Mouse (Mus musculus) cerebellum, postnatal 25 days (tissue): Measurements from ENCODE around the gene Cyfip2.
A peak's percentile ranks its signal among the peaks of the same experiment; 100 is the strongest.
"Not testable (repeated sequence)": the region's sequence is repeated elsewhere in the genome, so short reads cannot be mapped to it uniquely, and the experiment has no call there.

Source experiments
- DNase-seq, 2 experiments: peaks; one replicate each; pipeline ENCODE4 v3.0.0; 2021; ENCODE audit warnings: mixed read lengths in 2 of 2

Cyfip2 gene

GRCm38 (mm10) chr11:46182031-46182430 lies 130.6 kb downstream of the Cyfip2 start:
- DNase-seq = not testable (repeated sequence)

- DNase-seq = no peak
Observed at GRCm38 (mm10) chr11:46177246-46178043, 135.2 kb downstream of the Cyfip2 start.

- no peak for DNase-seq
Observed at GRCm38 (mm10) chr11:46176155-46176554, 136.5 kb downstream of the Cyfip2 start.

GRCm38 (mm10) chr11:46172128-46172527 lies 140.5 kb downstream of the Cyfip2 start:
- no peak for DNase-seq

GRCm38 (mm10) chr11:46169908-46170307 lies 142.8 kb downstream of the Cyfip2 start:
- no peak for DNase-seq

- DNase-seq = no peak
Observed at GRCm38 (mm10) chr11:46168506-46168905, 144.2 kb downstream of the Cyfip2 start.

- peak; percentile 14 to 23 for DNase-seq
Observed at GRCm38 (mm10) chr11:46165866-46166585, 146.6 kb downstream of the Cyfip2 start, which contains the start of gene Nipal4. Gene Nipal4 (minus strand): TSS chr11:46166508.

GRCm38 (mm10) chr11:46157462-46157861 lies 155.2 kb downstream of the Cyfip2 start:
- DNase-seq = no peak

- DNase-seq = no peak
Observed at GRCm38 (mm10) chr11:46156945-46157344, 155.7 kb downstream of the Cyfip2 start.

- DNase-seq = no peak
Observed at GRCm38 (mm10) chr11:46146619-46147018, 166.0 kb downstream of the Cyfip2 start.

- DNase-seq = no peak
Observed at GRCm38 (mm10) chr11:46145163-46145875, 167.3 kb downstream of the Cyfip2 start.
